Mouse (Mus musculus) induced T-regulatory cell, adult 2 months (primary cell): Measurements from ENCODE around the gene Olfr1451.
"Not testable (repeated sequence)": the region's sequence is repeated elsewhere in the genome, so short reads cannot be mapped to it uniquely, and the experiment has no call there.

ENCODE experiments used
- DNase-seq: peaks from one replicate; pipeline ENCODE4 v3.0.0-alpha.2; 2012; ENCODE audit warnings: low read depth

Gene Olfr1451

GRCm38 (mm10) chr19:12994714-12995113 is at the start of gene Olfr1451:
Gene Olfr1451, plus strand, starts transcription at chr19:12995014.
- no peak for DNase-seq

- no peak for DNase-seq
These were observed 44.9 kb upstream of the Olfr1451 start, which contains the start of gene Olfr1450 for GRCm38 (mm10) chr19:12949958-12950357. Gene Olfr1450, plus strand, starts transcription at chr19:12950258.

- not testable (repeated sequence) for DNase-seq
These were observed 24.7 kb upstream of the Olfr1451 start for GRCm38 (mm10) chr19:12970082-12970481.

DNA sequence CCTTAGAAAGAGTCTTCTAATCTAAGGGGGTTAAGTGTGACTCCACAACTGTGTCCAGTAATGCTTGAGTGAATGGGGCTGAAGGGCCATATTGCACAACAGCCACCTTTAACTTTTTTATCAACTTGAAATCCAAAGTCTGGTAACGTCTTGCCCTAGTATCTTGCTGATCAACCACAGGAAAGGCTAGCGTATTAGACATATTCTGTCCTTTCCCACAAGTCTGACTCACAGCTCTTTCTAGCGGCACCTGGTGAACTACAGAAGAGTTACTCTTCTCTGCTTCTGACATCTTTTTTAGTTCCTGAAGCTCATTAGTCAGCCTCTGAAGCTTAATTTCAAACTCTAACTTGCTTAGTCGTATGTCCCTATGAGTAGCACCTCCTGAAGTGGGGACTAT is 2.5 kb upstream of the Olfr1451 start:
- not testable (repeated sequence) for DNase-seq

- no peak for DNase-seq
These were observed 33.4 kb downstream of the Olfr1451 start, which contains the start of gene Olfr1453 for GRCm38 (mm10) chr19:13028227-13028626. Gene Olfr1453, minus strand, starts transcription at chr19:13028327.
